Mouse (Mus musculus): Measurements from ENCODE around the gene Mfng. TPM values are rescaled to one million over a fixed set of nuclear protein-coding genes. Genes with fewer than 3 reads are reported as not detected.

The Mfng gene
- total RNA-seq, 2 experiments from 2014 or later: 10.0 to 13.6 TPM

GRCm38 (mm10) chr15:78718290-78719250 lies 54.7 kb downstream of the Mfng start, which contains the start of gene Elfn2:
Gene Elfn2 (minus strand): TSS chr15:78718771.
- no peak for ATAC-seq (replicated peaks; ENCODE audit: poor library complexity)

GRCm38 (mm10) chr15:78716936-78717335 lies 56.3 kb downstream of the Mfng start:
- ATAC-seq (replicated peaks; ENCODE audit: poor library complexity): no peak

GRCm38 (mm10) chr15:78715856-78716255 lies 57.4 kb downstream of the Mfng start:
- ATAC-seq (replicated peaks; ENCODE audit: poor library complexity): no peak

GRCm38 (mm10) chr15:78713751-78714150 lies 59.5 kb downstream of the Mfng start:
- no peak for ATAC-seq (replicated peaks; ENCODE audit: poor library complexity)

GRCm38 (mm10) chr15:78712335-78713258 lies 60.7 kb downstream of the Mfng start:
- ATAC-seq (replicated peaks; ENCODE audit: poor library complexity): peak; percentile 48; the same call in 1 of the 2 replicates

- no peak for ATAC-seq (replicated peaks; ENCODE audit: poor library complexity)
Observed at GRCm38 (mm10) chr15:78711935-78712334, 61.3 kb downstream of the Mfng start.

- no peak for ATAC-seq (replicated peaks; ENCODE audit: poor library complexity)
Observed at GRCm38 (mm10) chr15:78710634-78711033, 62.6 kb downstream of the Mfng start.

GRCm38 (mm10) chr15:78709767-78710166 lies 63.5 kb downstream of the Mfng start:
- ATAC-seq (replicated peaks; ENCODE audit: poor library complexity): no peak

- no peak for ATAC-seq (replicated peaks; ENCODE audit: poor library complexity)
Observed at GRCm38 (mm10) chr15:78706630-78707029, 66.6 kb downstream of the Mfng start.

Other genes with a start within 250 kb of the Mfng start
- gene C1qtnf6, start 242.1 kb downstream of the Mfng start, total RNA-seq (2015): 4.8 and 5.3 TPM in 2 replicates
- gene C1qtnf6, start 242.1 kb downstream of the Mfng start, total RNA-seq (2017): 0.30 and 0.46 TPM in 2 replicates
- not detected in 2 replicates for gene Sstr3, start 228.8 kb downstream of the Mfng start, total RNA-seq (2015)
- not detected in 2 replicates for gene Sstr3, start 228.8 kb downstream of the Mfng start, total RNA-seq (2017)
- 402 and 432 TPM in 2 replicates for gene Rac2, start 200.7 kb downstream of the Mfng start, total RNA-seq (2015)
- 164 and 243 TPM in 2 replicates for gene Rac2, start 200.7 kb downstream of the Mfng start, total RNA-seq (2017)
- gene Cyth4, start 176.4 kb downstream of the Mfng start, total RNA-seq (2015): 34.6 and 45.8 TPM in 2 replicates
- gene Cyth4, start 176.4 kb downstream of the Mfng start, total RNA-seq (2017): 74.9 and 87.2 TPM in 2 replicates
- gene Elfn2, start 54.7 kb downstream of the Mfng start, total RNA-seq (2015): not detected in 2 replicates
- 0.04 TPM in 1 of 2 replicates, not detected in the other for gene Elfn2, start 54.7 kb downstream of the Mfng start, total RNA-seq (2017)
- 0.20 and 0.78 TPM in 2 replicates for gene Card10, start 29.6 kb upstream of the Mfng start, total RNA-seq (2015)
- 0.12 and 0.14 TPM in 2 replicates for gene Card10, start 29.6 kb upstream of the Mfng start, total RNA-seq (2017)
- not detected in 2 replicates for gene Cdc42ep1, start 69.1 kb upstream of the Mfng start, total RNA-seq (2015)
- gene Cdc42ep1, start 69.1 kb upstream of the Mfng start, total RNA-seq (2017): not detected in 2 replicates
- gene Lgals2, start 82.1 kb upstream of the Mfng start, total RNA-seq (2015): not detected in 2 replicates
- not detected in 2 replicates for gene Lgals2, start 82.1 kb upstream of the Mfng start, total RNA-seq (2017)
- 27.8 and 28.9 TPM in 2 replicates for gene Gga1, start 103.7 kb upstream of the Mfng start, total RNA-seq (2015)
- gene Gga1, start 103.7 kb upstream of the Mfng start, total RNA-seq (2017): 15.4 and 20.1 TPM in 2 replicates
- not detected in 2 replicates for gene Gm49510, start 126.2 kb upstream of the Mfng start, total RNA-seq (2015)
- 1.2 and 2.6 TPM in 2 replicates for gene Gm49510, start 126.2 kb upstream of the Mfng start, total RNA-seq (2017)
- gene Sh3bp1, start 126.3 kb upstream of the Mfng start, total RNA-seq (2015): 42.5 and 55.8 TPM in 2 replicates
- 18.9 and 22.9 TPM in 2 replicates for gene Sh3bp1, start 126.3 kb upstream of the Mfng start, total RNA-seq (2017)
- gene Pdxp, start 140.4 kb upstream of the Mfng start, total RNA-seq (2015): 9.5 and 12.8 TPM in 2 replicates
- 5.0 and 8.8 TPM in 2 replicates for gene Pdxp, start 140.4 kb upstream of the Mfng start, total RNA-seq (2017)
- gene Lgals1, start 153.2 kb upstream of the Mfng start, total RNA-seq (2015): 480 and 550 TPM in 2 replicates
- gene Lgals1, start 153.2 kb upstream of the Mfng start, total RNA-seq (2017): 648 and 851 TPM in 2 replicates
- gene Nol12, start 161.5 kb upstream of the Mfng start, total RNA-seq (2015): 38.7 and 47.6 TPM in 2 replicates
- 19.9 and 25.2 TPM in 2 replicates for gene Nol12, start 161.5 kb upstream of the Mfng start, total RNA-seq (2017)
- 66.0 and 71.4 TPM in 2 replicates for gene Triobp, start 174.2 kb upstream of the Mfng start, total RNA-seq (2015)
- 20.7 and 26.0 TPM in 2 replicates for gene Triobp, start 174.2 kb upstream of the Mfng start, total RNA-seq (2017)

All from megakaryocyte progenitor cell, adult 5-6 weeks (primary cell).